Mouse (Mus musculus): ENCODE data around the gene Tldc1. TPM values are rescaled to one million over a fixed set of nuclear protein-coding genes. Genes with fewer than 3 reads are reported as not detected.

Gene Tldc1
- polyA plus RNA-seq, 1 experiment from 2014 or later = 10.3 TPM

DNA sequence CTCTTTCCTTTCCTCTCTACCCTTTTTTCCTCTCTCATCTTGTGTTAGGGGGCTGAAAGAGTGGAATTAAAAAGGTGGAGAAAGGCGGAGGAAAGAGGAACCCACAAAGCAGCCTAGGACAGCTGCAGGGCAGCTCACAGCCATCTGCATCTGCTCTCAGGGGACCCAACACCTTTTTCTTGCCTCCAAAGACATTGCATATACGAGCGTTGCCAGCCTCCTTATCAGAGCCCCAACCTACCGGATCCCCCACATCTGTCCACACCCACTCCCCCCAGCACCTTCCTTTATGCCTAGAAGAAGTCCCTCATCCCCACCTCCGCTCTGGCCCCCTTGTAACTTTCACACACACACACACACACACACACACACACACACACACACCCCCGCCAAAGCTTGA is 5.4 kb upstream of the Tldc1 start:
- Histone ChIP-seq H3K9ac (no peak overlapping the region), H3K36me3 (no peaks in the 10 kb centered on the region), H3K9me3 (no peaks in the 10 kb centered on the region), H3K4me2 (replicated peaks) (no peak overlapping the region), H3K27ac (no peak overlapping the region), H3K4me3 (no peak overlapping the region), H3K27me3 (no peaks in the 10 kb centered on the region), H3K4me1 (peaks cover 11% of the 10 kb centered on the region)
- WGBS = 70% methylated on average over 6 of the region's 6 CpGs
- ATAC-seq (ENCODE audit: low FRiP score, low read depth) = no peak

DNA sequence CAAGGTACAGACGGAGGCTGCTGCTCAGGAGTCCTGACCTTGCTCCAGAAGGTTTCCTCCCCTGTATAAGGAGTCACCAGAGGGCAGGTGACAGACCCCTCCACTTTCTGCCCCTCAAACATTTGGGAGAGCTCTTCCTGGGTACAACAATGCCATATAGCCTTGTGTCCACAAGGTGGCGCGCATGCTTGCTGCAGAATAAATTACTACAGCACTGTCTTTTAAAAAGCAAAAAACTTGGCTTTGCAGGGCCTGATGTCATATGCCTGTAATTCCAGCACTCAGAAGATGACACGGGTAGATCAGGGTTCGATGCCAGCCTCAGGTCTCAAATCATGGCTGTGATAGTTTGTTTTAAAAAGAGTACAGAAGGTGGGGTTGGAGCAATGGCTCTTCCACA is 4.5 kb upstream of the Tldc1 start:
- H3K36me3 ChIP-seq = no peaks in the 10 kb centered on the region
- no peak overlapping the region for H3K4me2 ChIP-seq (replicated peaks)
- H3K9ac ChIP-seq = no peak overlapping the region
- no peak overlapping the region for H3K27ac ChIP-seq
- H3K4me1 ChIP-seq = peaks cover 14% of the 10 kb centered on the region
- no peak for ATAC-seq (ENCODE audit: low FRiP score, low read depth)
- 7% methylated on average over 5 of the region's 5 CpGs for WGBS
- H3K4me3 ChIP-seq = no peak overlapping the region
- no peaks in the 10 kb centered on the region for H3K9me3 ChIP-seq
- no peaks in the 10 kb centered on the region for H3K27me3 ChIP-seq

DNA sequence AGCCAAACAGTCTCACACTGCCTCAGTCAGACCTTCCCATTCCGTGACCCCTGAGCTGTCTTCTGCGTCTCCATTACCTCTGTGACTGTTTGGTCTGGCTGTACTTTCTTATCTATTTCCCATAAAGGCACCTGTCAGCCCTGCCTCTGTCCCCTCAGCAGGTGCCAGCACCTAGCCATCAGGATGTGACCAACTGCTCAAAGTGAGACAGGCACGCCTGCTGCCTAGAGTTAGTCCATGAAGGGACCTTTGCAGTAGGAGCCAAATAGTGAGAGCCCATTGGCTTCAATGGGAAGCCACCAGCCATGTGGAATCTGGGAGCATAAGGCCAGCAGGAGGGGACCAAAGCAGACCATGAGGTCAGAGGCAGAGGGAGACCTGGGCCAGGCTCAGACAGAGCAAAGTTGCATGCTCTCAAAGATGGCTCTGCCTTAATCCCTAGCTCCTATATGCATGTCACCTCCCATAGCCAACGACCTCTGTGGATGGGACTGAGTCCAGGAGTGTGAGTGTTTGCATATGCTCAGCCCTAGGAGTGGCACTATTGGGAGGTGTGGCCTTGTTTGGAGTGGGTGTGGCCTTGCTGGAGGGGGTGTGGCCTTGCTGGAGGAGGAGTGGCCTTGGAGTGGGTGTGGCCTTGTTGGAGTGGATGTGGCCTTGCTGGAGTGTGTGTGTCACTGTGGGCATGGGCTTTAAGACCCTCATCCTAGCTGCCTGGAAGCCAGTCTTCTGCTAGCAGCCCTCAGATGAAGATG is 3.0 kb upstream of the Tldc1 start:
- Histone ChIP-seq H3K27ac (no peak overlapping the region), H3K27me3 (no peaks in the 10 kb centered on the region), H3K36me3 (no peaks in the 10 kb centered on the region), H3K4me2 (replicated peaks) (no peak overlapping the region), H3K4me3 (no peak overlapping the region), H3K9ac (no peak overlapping the region), H3K9me3 (no peaks in the 10 kb centered on the region), H3K4me1 (peaks cover 23% of the 10 kb centered on the region)
- WGBS = 66% methylated on average over 4 of the region's 4 CpGs
- ATAC-seq (ENCODE audit: low FRiP score, low read depth) = no peak

DNA sequence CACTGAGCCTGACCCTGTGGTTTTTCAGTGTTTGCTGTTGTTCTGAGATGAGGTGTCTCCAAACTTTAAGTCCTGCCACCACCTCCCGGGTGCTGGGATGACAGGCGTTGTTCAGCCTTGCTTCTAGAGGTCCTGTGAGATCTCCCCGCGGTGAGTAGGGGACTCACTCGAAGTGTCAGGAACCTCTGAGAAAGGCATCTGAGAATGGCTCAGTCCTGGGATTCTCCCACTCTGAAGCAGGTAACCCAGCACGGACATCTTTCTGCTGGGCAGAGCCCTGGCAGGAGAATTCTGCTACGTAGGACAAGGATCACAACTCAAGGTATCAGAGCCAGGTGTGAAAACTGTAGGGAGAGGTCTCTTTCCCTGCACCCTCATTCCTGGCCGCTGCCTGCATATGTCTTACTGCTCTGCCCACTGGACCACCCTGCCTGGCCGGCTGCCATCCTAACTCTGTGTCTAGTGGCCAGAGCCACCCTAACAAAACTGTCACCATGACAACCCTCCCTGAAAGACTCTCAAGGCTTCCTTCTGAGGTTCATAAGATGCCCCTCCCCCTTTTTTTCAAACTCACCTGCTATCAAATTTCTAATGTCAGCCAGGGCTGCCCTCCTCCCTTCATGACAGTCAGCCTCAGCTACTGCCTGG is 2.3 kb upstream of the Tldc1 start:
- Histone ChIP-seq H3K36me3 (no peaks in the 10 kb centered on the region), H3K4me1 (peaks cover 18% of the 10 kb centered on the region), H3K4me2 (replicated peaks) (no peak overlapping the region), H3K27ac (no peak overlapping the region), H3K4me3 (no peak overlapping the region), H3K9ac (no peak overlapping the region), H3K27me3 (no peaks in the 10 kb centered on the region), H3K9me3 (no peaks in the 10 kb centered on the region)
- ATAC-seq (ENCODE audit: low FRiP score, low read depth) = no peak
- 83% methylated on average over 9 of the region's 9 CpGs for WGBS

DNA sequence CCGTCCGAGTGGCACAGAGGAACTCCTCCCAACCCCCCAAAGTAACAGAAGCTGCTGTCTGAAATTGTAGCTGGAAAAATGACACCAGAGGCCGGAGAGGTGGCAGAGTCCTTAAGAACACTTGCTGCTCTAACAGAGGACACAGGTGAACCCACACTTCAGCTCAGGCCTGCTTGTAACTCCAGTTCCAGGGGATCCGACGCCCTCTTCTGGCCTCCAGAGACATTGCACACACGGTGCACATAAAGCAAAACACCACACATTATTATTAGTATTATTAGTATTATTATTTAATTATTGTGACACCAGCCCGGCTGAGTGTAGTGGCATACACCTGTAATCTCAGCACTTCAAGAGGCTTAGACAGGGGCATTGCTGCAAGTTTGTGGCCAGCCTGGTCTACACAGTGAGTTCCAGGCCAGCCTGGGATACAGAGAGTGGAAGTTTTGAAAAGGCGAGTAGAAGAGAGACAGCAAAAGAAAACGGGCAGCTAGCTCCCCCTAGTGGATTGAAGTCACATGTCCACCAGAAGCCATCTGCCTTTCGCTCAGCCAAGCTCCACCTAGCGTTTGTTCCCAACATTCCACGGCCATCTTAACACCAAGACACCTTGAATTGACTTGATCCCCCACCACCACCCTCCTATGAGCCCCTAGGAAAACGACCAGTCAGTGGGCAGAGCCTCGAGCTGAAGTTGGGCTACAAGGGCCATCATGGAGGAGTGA is 959 bp upstream of the Tldc1 start:
- Histone ChIP-seq H3K4me1 (peaks cover 18% of the 10 kb centered on the region), H3K27ac (peak overlapping the region; percentile 22; the same call in 1 of the 2 replicates), H3K9me3 (no peaks in the 10 kb centered on the region), H3K4me2 (replicated peaks) (peak overlapping the region; percentile 89), H3K9ac (no peak overlapping the region), H3K36me3 (no peaks in the 10 kb centered on the region), H3K27me3 (no peaks in the 10 kb centered on the region), H3K4me3 (peak overlapping the region; percentile 64; the same call in 1 of the 2 replicates)
- WGBS = 24% methylated on average over 14 of the region's 14 CpGs
- peak; percentile 4; the same call in 1 of the 2 replicates for ATAC-seq (ENCODE audit: low FRiP score, low read depth)

DNA sequence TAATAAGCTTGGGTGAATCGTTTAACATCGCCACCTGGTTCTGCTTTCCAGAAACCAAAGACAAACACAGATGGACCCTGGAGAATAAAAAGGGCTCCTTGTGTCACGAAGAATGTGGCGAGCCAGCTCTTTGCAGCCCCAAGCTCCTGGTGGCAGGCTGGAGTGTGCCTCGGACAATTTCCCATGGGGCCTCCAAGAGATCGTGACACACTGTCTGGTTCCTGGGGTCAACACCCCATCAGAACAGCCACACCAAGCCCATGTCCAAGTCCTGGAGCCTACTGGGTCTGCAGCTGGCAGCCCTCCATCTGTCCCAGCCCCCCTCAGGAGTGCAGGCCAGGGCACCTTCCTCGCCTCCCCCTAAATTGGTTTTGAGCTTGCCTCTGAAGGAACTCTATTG is 451 bp downstream of the Tldc1 start:
- Histone ChIP-seq H3K4me3 (peak overlapping the region; percentile 64), H3K9ac (peak overlapping the region; percentile 74), H3K9me3 (no peaks in the 10 kb centered on the region), H3K4me1 (peaks cover 18% of the 10 kb centered on the region), H3K36me3 (peaks cover 4% of the 10 kb centered on the region; the same call in 1 of the 2 replicates), H3K27ac (peak overlapping the region; percentile 81), H3K27me3 (no peaks in the 10 kb centered on the region), H3K4me2 (replicated peaks) (peak overlapping the region; percentile 89)
- WGBS = 9% methylated on average over 7 of the region's 7 CpGs
- ATAC-seq (ENCODE audit: low FRiP score, low read depth) = peak; percentile 20

DNA sequence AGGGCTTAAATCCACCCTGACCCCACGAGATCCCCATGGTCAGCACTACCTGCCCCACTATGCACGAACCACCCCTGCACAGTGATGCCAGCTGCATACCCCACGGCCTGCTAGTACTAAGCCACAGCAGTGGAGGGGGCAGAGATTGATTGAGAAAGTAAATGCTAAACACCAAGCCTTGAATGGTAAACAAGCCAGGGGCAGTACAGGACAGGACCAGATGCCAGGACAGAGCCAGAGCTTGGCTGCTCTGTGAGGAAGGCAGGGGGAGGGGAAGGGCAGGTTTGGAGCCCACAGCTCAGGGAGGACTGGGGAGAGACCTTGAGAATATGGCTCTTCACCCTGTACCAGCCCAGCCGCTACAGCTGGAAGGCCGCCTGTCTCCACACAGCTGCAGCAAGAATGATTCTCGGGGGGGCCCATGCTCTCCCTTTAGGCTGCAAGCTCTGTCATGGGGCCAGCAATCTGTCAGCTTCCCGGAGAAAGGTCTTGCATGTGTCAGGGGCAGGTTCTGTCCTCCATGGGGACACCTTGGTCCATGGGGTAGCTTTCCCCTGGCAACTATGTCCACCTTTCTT is 1.5 kb downstream of the Tldc1 start:
- 80% methylated on average over 7 of the region's 7 CpGs for WGBS
- Histone ChIP-seq H3K4me2 (replicated peaks) (no peak overlapping the region), H3K9ac (no peak overlapping the region), H3K4me1 (peaks cover 18% of the 10 kb centered on the region), H3K4me3 (no peak overlapping the region), H3K36me3 (peaks cover 5% of the 10 kb centered on the region; the same call in 1 of the 2 replicates), H3K27ac (no peak overlapping the region; the same call in 1 of the 2 replicates), H3K9me3 (no peaks in the 10 kb centered on the region), H3K27me3 (no peaks in the 10 kb centered on the region)
- no peak for ATAC-seq (ENCODE audit: low FRiP score, low read depth)

DNA sequence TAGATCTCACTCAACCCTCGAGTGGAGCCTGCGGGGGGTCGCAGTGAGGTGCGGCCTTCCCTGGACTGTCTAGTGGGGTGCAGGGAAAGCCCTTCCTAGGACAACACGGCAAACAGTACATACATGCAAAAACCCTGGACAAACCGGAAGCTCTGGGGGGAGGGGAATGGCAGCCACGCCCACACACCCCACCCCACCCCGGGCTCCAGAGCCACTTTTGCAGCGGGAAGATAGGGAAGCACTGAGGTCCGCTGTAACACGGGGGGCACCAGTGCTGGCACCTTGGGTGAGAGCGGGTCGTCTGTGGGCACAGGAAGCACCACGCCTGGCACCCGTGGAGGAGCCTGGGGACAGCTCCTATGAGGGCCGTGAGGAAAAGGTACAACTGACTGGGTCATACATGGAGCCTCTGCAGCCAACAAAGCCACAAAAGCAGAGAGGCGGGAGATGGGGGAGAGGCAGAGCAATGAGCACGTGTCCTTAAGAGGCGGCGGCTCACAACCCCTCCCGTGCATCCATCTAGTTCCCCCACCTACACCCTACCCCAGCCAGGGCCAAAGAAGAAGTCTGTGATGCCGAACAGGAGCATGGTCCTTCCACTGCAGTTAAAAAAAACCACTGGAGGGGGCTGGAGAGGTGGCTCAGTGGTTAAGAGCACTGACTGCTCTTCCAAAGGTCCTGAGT is 12.3 kb downstream of the Tldc1 start:
- no peaks in the 10 kb centered on the region for H3K9me3 ChIP-seq
- H3K4me3 ChIP-seq = no peak overlapping the region
- H3K27me3 ChIP-seq = no peaks in the 10 kb centered on the region
- ATAC-seq (ENCODE audit: low FRiP score, low read depth) = no peak
- H3K27ac ChIP-seq = no peak overlapping the region
- H3K4me1 ChIP-seq = no peaks in the 10 kb centered on the region
- H3K9ac ChIP-seq = no peak overlapping the region
- WGBS = 79% methylated on average over 22 of the region's 22 CpGs
- no peak overlapping the region for H3K4me2 ChIP-seq (replicated peaks)
- peaks cover 32% of the 10 kb centered on the region for H3K36me3 ChIP-seq

DNA sequence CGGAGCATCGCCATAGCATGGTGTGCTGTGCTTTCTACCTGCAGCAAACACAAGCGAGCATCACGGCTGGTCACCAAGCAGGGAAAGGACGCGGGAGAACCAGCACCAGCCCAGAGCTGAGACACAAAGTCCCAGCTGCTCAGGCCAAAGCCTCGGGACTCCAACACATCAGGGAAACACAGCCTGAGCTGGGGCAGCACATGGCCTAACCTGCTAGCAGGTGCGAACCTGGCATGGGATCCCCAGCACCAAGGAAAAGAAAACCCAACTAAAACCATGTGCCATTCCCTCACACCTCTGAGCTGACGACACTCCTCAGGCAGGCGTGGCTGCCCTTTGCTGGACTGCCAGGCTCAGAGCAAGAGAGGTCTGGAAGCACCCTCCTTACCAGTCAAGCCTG is 12.9 kb downstream of the Tldc1 start:
- Histone ChIP-seq H3K36me3 (peaks cover 37% of the 10 kb centered on the region), H3K9ac (no peak overlapping the region), H3K4me1 (no peaks in the 10 kb centered on the region), H3K9me3 (no peaks in the 10 kb centered on the region), H3K27me3 (no peaks in the 10 kb centered on the region), H3K4me3 (no peak overlapping the region), H3K4me2 (replicated peaks) (no peak overlapping the region), H3K27ac (no peak overlapping the region)
- no peak for ATAC-seq (ENCODE audit: low FRiP score, low read depth)
- 86% methylated on average over 10 of the region's 10 CpGs for WGBS

DNA sequence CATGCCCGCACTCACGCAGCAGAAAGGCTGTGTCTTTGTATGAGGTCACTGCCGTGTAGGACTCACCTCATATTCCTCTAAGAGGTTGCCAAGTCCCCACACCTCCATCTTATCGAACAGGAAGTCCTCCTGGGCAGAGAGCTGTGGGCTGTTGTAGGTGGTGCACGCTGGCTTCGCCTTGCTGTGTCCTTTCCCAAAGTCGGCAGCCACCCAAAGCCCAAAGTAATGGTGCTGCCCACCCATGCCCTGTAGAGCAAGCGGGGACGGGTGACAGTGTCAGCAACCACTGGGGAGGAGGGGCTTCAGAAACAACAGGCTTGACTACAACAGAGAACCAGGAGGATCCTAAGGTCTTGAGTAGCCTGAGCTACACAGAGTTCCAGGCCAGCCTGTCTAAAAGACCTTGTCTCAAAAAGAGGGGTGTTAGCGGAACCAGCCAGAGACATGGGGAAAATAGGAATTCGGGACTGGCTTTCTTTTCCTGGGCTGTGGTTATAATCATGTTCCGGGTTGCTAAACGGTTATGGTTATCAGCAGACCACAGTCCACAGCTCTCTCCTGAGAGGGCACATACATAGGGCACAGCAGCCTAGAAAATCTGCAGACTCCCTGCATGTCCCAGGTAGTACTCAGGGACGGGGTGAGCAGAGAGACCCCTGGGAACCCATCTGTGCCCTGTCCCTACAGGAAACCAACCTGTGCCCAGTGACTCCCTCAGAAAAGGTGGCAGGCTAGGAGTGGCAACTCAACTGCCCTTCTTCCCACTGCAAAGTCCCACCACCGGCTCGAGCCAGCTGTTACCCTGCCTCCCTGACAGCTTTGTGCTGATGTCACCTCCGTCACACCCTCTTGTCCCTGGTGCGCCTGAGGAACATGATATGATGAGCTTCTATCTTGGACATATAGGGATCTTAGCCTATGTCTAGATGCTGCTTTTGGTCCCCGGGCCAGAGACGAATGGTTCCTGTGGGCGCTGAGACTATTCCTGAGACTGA is 15.7 kb downstream of the Tldc1 start:
- Histone ChIP-seq H3K27ac (no peak overlapping the region), H3K9ac (no peak overlapping the region), H3K4me2 (replicated peaks) (no peak overlapping the region), H3K4me3 (no peak overlapping the region), H3K9me3 (no peaks in the 10 kb centered on the region), H3K4me1 (no peaks in the 10 kb centered on the region), H3K27me3 (no peaks in the 10 kb centered on the region), H3K36me3 (peaks cover 30% of the 10 kb centered on the region)
- 89% methylated on average over 21 of the region's 21 CpGs for WGBS
- no peak for ATAC-seq (ENCODE audit: low FRiP score, low read depth)

DNA sequence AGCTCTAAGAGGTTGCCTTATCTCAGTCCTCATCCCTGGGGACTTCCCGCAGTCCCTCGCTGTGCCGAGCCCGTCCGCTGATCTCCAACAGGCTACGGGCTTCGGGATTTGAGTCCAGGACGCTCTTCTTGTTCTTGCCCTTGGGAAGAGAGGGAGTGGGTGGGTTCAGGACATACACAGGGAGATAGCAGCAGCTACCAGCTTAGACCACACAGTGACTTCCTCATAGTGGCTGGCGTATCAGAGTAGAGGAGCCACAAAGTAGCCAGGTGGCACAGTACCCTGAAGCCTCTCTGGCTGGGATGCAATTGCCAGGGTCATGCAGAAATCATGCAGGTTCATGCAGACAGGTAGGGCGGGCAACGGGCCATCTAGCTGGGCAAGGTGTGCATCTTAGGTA is 16.5 kb downstream of the Tldc1 start:
- Histone ChIP-seq H3K27ac (no peak overlapping the region), H3K27me3 (no peaks in the 10 kb centered on the region), H3K4me3 (no peak overlapping the region), H3K4me1 (no peaks in the 10 kb centered on the region), H3K36me3 (peaks cover 25% of the 10 kb centered on the region), H3K9me3 (no peaks in the 10 kb centered on the region), H3K4me2 (replicated peaks) (no peak overlapping the region), H3K9ac (no peak overlapping the region)
- WGBS = 89% methylated on average over 11 of the region's 11 CpGs
- no peak for ATAC-seq (ENCODE audit: low FRiP score, low read depth)
